Mouse (Mus musculus) 3134 (cell line): ENCODE data around the gene Zcchc7.
"Not testable (repeated sequence)": the region's sequence is repeated elsewhere in the genome, so short reads cannot be mapped to it uniquely, and the experiment has no call there.

Experiments used
- DNase-seq: peaks from one replicate; pipeline ENCODE4 v3.0.0-alpha.2; 2011; ENCODE audit warnings: low spot score; ENCODE audit not compliant: insufficient read length; ENCODE audit errors: extremely low read depth

Gene Zcchc7

GRCm38 (mm10) chr4:44756134-44756951, 666 bp downstream of the Zcchc7 start:
- DNase-seq, result peak; percentile 91

GRCm38 (mm10) chr4:44757131-44757530, 1.5 kb downstream of the Zcchc7 start:
- DNase-seq, result not testable (repeated sequence)

- no peak for DNase-seq
Observed at GRCm38 (mm10) chr4:44774890-44775289, 19.2 kb downstream of the Zcchc7 start.

- no peak for DNase-seq
Observed at GRCm38 (mm10) chr4:44776651-44777050, 21.0 kb downstream of the Zcchc7 start.

- no peak for DNase-seq
Observed at GRCm38 (mm10) chr4:44777101-44777500, 21.4 kb downstream of the Zcchc7 start.

GRCm38 (mm10) chr4:44777711-44778110, 22.0 kb downstream of the Zcchc7 start:
- DNase-seq, result no peak

- DNase-seq, result no peak
Observed at GRCm38 (mm10) chr4:44778316-44778715, 22.6 kb downstream of the Zcchc7 start.

GRCm38 (mm10) chr4:44780462-44781157, 24.9 kb downstream of the Zcchc7 start:
- no peak for DNase-seq

- no peak for DNase-seq
Observed at GRCm38 (mm10) chr4:44781494-44781893, 25.8 kb downstream of the Zcchc7 start.

- DNase-seq, result no peak
Observed at GRCm38 (mm10) chr4:44783566-44784292, 28.1 kb downstream of the Zcchc7 start.

GRCm38 (mm10) chr4:44812855-44813254, 57.2 kb downstream of the Zcchc7 start:
- DNase-seq, result no peak

- no peak for DNase-seq
Observed at GRCm38 (mm10) chr4:44813770-44814169, 58.1 kb downstream of the Zcchc7 start.

- DNase-seq, result no peak
Observed at GRCm38 (mm10) chr4:44816584-44816983, 60.9 kb downstream of the Zcchc7 start.

- no peak for DNase-seq
Observed at GRCm38 (mm10) chr4:44830609-44831008, 74.9 kb downstream of the Zcchc7 start.

- DNase-seq, result no peak
Observed at GRCm38 (mm10) chr4:44851835-44852251, 96.2 kb downstream of the Zcchc7 start.

- DNase-seq, result no peak
Observed at GRCm38 (mm10) chr4:44871591-44871990, 115.9 kb downstream of the Zcchc7 start.

GRCm38 (mm10) chr4:44872048-44872447, 116.4 kb downstream of the Zcchc7 start:
- no peak for DNase-seq

- no peak for DNase-seq
Observed at GRCm38 (mm10) chr4:44880065-44880623, 124.5 kb downstream of the Zcchc7 start.

GRCm38 (mm10) chr4:44886143-44886542, 130.5 kb downstream of the Zcchc7 start:
- DNase-seq, result no peak

- no peak for DNase-seq
Observed at GRCm38 (mm10) chr4:44891344-44891743, 135.7 kb downstream of the Zcchc7 start.
